Mouse (Mus musculus) olfactory bulb, adult 2 months (tissue): ENCODE data around the gene Lcn8. TPM values are rescaled to one million over a fixed set of nuclear protein-coding genes. Genes with fewer than 3 reads are reported as not detected.

ENCODE experiments used
- H3K27ac ChIP-seq: fragments of 200-500 bp; 2 replicates; pipeline ENCODE4 v1.5.1; 2012; ENCODE audit warnings: low read depth, low read length; ENCODE audit not compliant: insufficient read depth
- H3K4me1 ChIP-seq: fragments of 200-500 bp; 2 replicates; pipeline ENCODE4 v1.6.1; 2012; ENCODE audit warnings: low read length; ENCODE audit not compliant: control insufficient read depth, insufficient read depth
- H3K4me3 ChIP-seq: fragments of 200-500 bp; 2 replicates; pipeline ENCODE4 v1.5.1; 2012; ENCODE audit warnings: mild to moderate bottlenecking, low read depth, low read length, moderate library complexity; ENCODE audit not compliant: insufficient read depth
- CTCF ChIP-seq: fragments of 200-500 bp; IDR thresholded peaks from 2 replicates; pipeline ENCODE4 v1.5.1; 2012; ENCODE audit warnings: low read depth, mild to moderate bottlenecking, low read length, moderate library complexity; ENCODE audit not compliant: insufficient read depth
- POLR2A ChIP-seq: fragments of 200-500 bp; IDR thresholded peaks from 2 replicates; pipeline ENCODE4 v1.6.1; 2012; ENCODE audit warnings: mild to moderate bottlenecking, low read depth, low read length, moderate library complexity; ENCODE audit not compliant: insufficient read depth
- WGBS: fragments of 180-500 bp; shearing (Covaris S2); methylation state at CpG from one replicate; pipeline ENCODE4 v1.1.7; 2018; 5-methylcytosine and 5-hydroxymethylcytosine counted together
- polyA plus RNA-seq: library from polyadenylated mRNA; stranded (reverse); fragments of >200 nt; gene quantifications from 2 replicates; pipeline ENCODE4 v1.2.4, GENCODE M21; 2012; ENCODE audit warnings: low replicate concordance; ENCODE audit not compliant: missing spikeins, insufficient read depth, insufficient read length

Gene Lcn8
- polyA plus RNA-seq, 1 experiment, result not detected

- no peak within 1 kb of the TSS for H3K27ac ChIP-seq
- no peak within 1 kb of the TSS for H3K4me3 ChIP-seq
- H3K4me1 ChIP-seq, result no peaks in the 10 kb centered on the region
- TF ChIP-seq POLR2A (no peak), CTCF (no peak)
- 84% methylated on average over 6 of the region's 6 CpGs for WGBS
Observed at GRCm38 (mm10) chr2:25627811-25628210, 25.1 kb upstream of the Lcn8 start, which contains the start of gene Fcna. Gene Fcna (minus strand): TSS chr2:25628030.

- Histone ChIP-seq H3K4me1 (no peaks in the 10 kb centered on the region), H3K27ac (no peak overlapping the region), H3K4me3 (no peak overlapping the region)
- 63% methylated on average over 4 of the region's 4 CpGs for WGBS
- TF ChIP-seq CTCF (no peak), POLR2A (no peak)
Observed at GRCm38 (mm10) chr2:25628738-25629137, 24.2 kb upstream of the Lcn8 start.

- WGBS, result 82% methylated on average over 3 of the region's 3 CpGs
- H3K4me3 ChIP-seq, result no peak overlapping the region
- H3K27ac ChIP-seq, result no peak overlapping the region
- TF ChIP-seq POLR2A, result no peak
- no peak for TF ChIP-seq CTCF
- H3K4me1 ChIP-seq, result no peaks in the 10 kb centered on the region
Observed at GRCm38 (mm10) chr2:25633616-25634015, 19.3 kb upstream of the Lcn8 start.

DNA sequence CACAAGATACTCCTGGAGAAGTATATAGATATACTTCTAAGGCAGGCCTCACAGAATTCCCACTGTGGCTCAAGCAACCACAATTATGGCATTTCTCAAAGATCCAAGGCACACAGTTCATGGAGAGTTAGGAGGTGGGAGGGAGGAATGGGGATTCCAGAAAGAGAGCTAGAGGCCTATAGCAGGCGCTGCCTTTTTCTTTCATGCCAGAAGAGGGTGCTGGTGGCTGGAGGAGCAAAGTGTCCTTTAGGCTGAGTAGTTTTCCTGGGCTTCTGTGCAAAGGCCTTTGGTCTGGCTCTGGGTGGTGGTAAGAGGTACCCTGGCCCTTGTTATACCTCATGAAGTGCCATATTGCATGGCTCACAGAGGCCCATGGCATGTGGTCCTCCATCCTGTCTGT, 18.9 kb upstream of the Lcn8 start:
- 74% methylated on average over 1 of the region's 1 CpGs for WGBS
- Histone ChIP-seq H3K27ac (no peak overlapping the region), H3K4me3 (no peak overlapping the region), H3K4me1 (no peaks in the 10 kb centered on the region)
- TF ChIP-seq CTCF, result no peak
- TF ChIP-seq POLR2A, result no peak

- 20% methylated on average over 6 of the region's 6 CpGs for WGBS
- Histone ChIP-seq H3K27ac (no peak overlapping the region), H3K4me3 (no peak overlapping the region), H3K4me1 (no peaks in the 10 kb centered on the region)
- TF ChIP-seq POLR2A (no peak), CTCF (no peak)
Observed at GRCm38 (mm10) chr2:25639890-25640289, 13.0 kb upstream of the Lcn8 start.

GRCm38 (mm10) chr2:25654502-25654901, 1.6 kb downstream of the Lcn8 start:
- no peak for TF ChIP-seq POLR2A
- no peak for TF ChIP-seq CTCF
- Histone ChIP-seq H3K4me3 (no peak overlapping the region), H3K4me1 (no peaks in the 10 kb centered on the region), H3K27ac (no peak overlapping the region)
- WGBS, result 73% methylated on average over 1 of the region's 1 CpGs

DNA sequence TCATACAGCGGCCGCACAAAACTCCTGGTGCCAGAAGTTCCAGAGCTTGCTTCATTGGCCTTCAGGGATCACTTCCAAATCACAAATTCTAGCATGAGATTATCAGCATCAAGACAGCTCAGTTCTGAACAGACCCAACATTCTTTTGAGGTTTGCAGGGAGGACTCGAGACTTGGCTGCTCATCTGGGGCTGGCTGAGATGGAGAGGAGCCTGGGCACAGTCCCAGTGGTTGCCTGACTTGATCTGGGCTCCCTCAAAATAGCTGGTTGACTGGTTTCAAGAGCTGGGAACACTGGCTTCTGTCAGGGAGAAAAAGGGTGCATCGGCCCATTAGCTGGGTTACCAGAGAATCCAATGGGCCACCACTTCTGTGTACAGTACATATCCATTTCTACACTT, 3.8 kb downstream of the Lcn8 start:
- Histone ChIP-seq H3K4me1 (no peaks in the 10 kb centered on the region), H3K4me3 (no peak overlapping the region), H3K27ac (no peak overlapping the region)
- 73% methylated on average over 4 of the region's 4 CpGs for WGBS
- TF ChIP-seq CTCF (no peak), POLR2A (no peak)

DNA sequence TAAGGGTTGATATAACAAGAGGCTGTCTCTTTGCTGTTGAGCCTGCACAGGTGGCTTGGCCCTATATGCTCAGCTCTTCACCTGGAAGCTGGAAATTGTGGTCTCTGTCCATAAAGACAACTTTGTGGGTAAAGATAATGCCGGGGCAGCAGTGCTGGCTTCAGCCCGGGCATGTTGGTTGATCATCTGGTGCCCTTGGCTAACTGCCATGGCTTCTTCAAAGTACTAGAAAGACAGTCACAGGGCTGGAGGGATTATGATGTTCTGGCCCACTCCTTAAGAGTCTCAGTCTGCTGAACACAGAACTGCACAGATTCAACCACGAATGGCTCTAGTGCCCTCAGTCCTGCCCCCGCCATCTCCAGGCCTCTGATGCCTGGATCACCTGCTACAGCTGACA, 4.3 kb downstream of the Lcn8 start:
- Histone ChIP-seq H3K4me1 (no peaks in the 10 kb centered on the region), H3K27ac (no peak overlapping the region), H3K4me3 (no peak overlapping the region)
- 57% methylated on average over 4 of the region's 4 CpGs for WGBS
- no peak for TF ChIP-seq POLR2A
- no peak for TF ChIP-seq CTCF

GRCm38 (mm10) chr2:25657652-25658051, 4.7 kb downstream of the Lcn8 start, which contains the start of gene Lcn5:
Gene Lcn5 (plus strand): TSS chr2:25657952.
- H3K4me1 ChIP-seq, result no peaks in the 10 kb centered on the region
- TF ChIP-seq CTCF (no peak), POLR2A (no peak)

GRCm38 (mm10) chr2:25660279-25660678, 7.4 kb downstream of the Lcn8 start:
- no peak for TF ChIP-seq POLR2A
- TF ChIP-seq CTCF, result no peak
- 89% methylated on average over 8 of the region's 8 CpGs for WGBS
- no peak overlapping the region for H3K27ac ChIP-seq

More at GRCm38 (mm10) chr2:25657652-25658051, 4.7 kb downstream of the Lcn8 start, which contains the start of gene Lcn5:
- Histone ChIP-seq H3K27ac (no peak within 1 kb of the TSS), H3K4me3 (no peak within 1 kb of the TSS)

More at GRCm38 (mm10) chr2:25660279-25660678, 7.4 kb downstream of the Lcn8 start:
- H3K4me3 ChIP-seq, result no peak overlapping the region
- H3K4me1 ChIP-seq, result no peaks in the 10 kb centered on the region
